Mouse (Mus musculus) forebrain, postnatal 0 days (tissue): ENCODE measurements around the gene Usp2. TPM values are rescaled to one million over a fixed set of nuclear protein-coding genes. Genes with fewer than 3 reads are reported as not detected.

Source experiments
- ATAC-seq: fragments of 200-750 bp; cut with Nextera tagmentation; 2 replicates; pipeline ENCODE4 v1.8.0; 2017; ENCODE audit warnings: mild to moderate bottlenecking, moderate library complexity
- DNase-seq: peaks from one replicate; pipeline ENCODE4 v3.0.0-alpha.2; 2015
- H3K27ac ChIP-seq: fragments of 300-500 bp; sonication (generic); 2 replicates; pipeline ENCODE4 v1.5.1; 2014; ENCODE audit warnings: low read depth, mild to moderate bottlenecking, antibody characterized with exemption, low read length, moderate library complexity, mixed read lengths
- H3K27me3 ChIP-seq: fragments of 300-500 bp; sonication (generic); 2 replicates; pipeline ENCODE4 v1.6.1; 2014; ENCODE audit warnings: mild to moderate bottlenecking, low read length, mixed read lengths; ENCODE audit not compliant: insufficient read depth
- H3K36me3 ChIP-seq: fragments of 300-500 bp; sonication (generic); 2 replicates; pipeline ENCODE4 v1.6.1; 2014; ENCODE audit warnings: mild to moderate bottlenecking, moderate library complexity; ENCODE audit not compliant: insufficient read depth
- H3K4me1 ChIP-seq: fragments of 300-500 bp; sonication (generic); 2 replicates; pipeline ENCODE4 v1.6.1; 2014; ENCODE audit warnings: antibody characterized with exemption; ENCODE audit not compliant: insufficient read depth
- H3K4me2 ChIP-seq: fragments of 300-500 bp; sonication (generic); 2 replicates; pipeline ENCODE4 v1.6.1; 2014; ENCODE audit warnings: low read depth, mild to moderate bottlenecking, moderate library complexity
- H3K4me3 ChIP-seq: fragments of 300-500 bp; sonication (generic); 2 replicates; pipeline ENCODE4 v1.5.1; 2014; ENCODE audit warnings: low read depth, low read length, mixed read lengths
- H3K9ac ChIP-seq: fragments of 300-500 bp; sonication (generic); 2 replicates; pipeline ENCODE4 v1.6.1; 2014; ENCODE audit warnings: mild to moderate bottlenecking
- H3K9me3 ChIP-seq: fragments of 300-500 bp; sonication (generic); 2 replicates; pipeline ENCODE4 v1.6.1; 2016; ENCODE audit warnings: low read length
- CTCF ChIP-seq: sonication (generic); IDR thresholded peaks from 2 replicates; pipeline ENCODE4 v1.5.1; 2016; ENCODE audit warnings: antibody characterized with exemption, control low read depth, low read depth
- WGBS: fragments of 180-500 bp; shearing (Covaris S2); extraction: QIAGEN DNeasy Blood & Tissue Kit; methylation state at CpG from one replicate; pipeline ENCODE4 v1.1.7; 2014; 5-methylcytosine and 5-hydroxymethylcytosine counted together
- polyA plus RNA-seq: library from polyadenylated mRNA; unstranded; fragments of >200 nt; fragmentation: Nextera tagmentation; extraction: Ambion mirVana; gene quantifications from 2 replicates; pipeline ENCODE4 v1.2.1, GENCODE M21; 2015
- total RNA-seq: library from RNA; depleted of rRNA; stranded (reverse); fragments of >200 nt; gene quantifications from 2 replicates; pipeline ENCODE4 v1.2.3, GENCODE M21; 2014

Usp2 gene
- total and polyA plus RNA-seq, 2 experiments from 2014 or later = 16.6 to 20.2 TPM

- ATAC-seq (peak; percentile 86), DNase-seq (peak; percentile 83)
- peak; percentile 21; the same call in 1 of the 2 replicates for TF ChIP-seq CTCF
- 2% methylated on average over 30 of the region's 30 CpGs for WGBS
- 0 out of 2 replicates have a peak within 1 kb of the TSS, but pooled peaks have one; percentile 2 for H3K27ac ChIP-seq
- no peaks in the 10 kb centered on the region for H3K4me1 ChIP-seq
- H3K4me3 ChIP-seq = peak within 1 kb of the TSS; percentile 53
- H3K27me3 ChIP-seq = 0 out of 2 replicates have a peak, but pooled peaks cover 3% of the 10 kb centered on the region
- peak within 1 kb of the TSS; percentile 82 for H3K4me2 ChIP-seq
- H3K36me3 ChIP-seq = no peaks in the 10 kb centered on the region
- H3K9me3 ChIP-seq = no peaks in the 10 kb centered on the region
- H3K9ac ChIP-seq = peak within 1 kb of the TSS; percentile 55
Measured at GRCm38 (mm10) chr9:44042836-44043707, 23.7 kb upstream of the Usp2 start, which contains the start of gene Thy1. Gene Thy1 (plus strand): TSS chr9:44043384.

GRCm38 (mm10) chr9:44043708-44044425 lies 23.0 kb upstream of the Usp2 start:
- 0 out of 2 replicates have a peak overlapping the region, but pooled peaks have one; percentile 2 for H3K27ac ChIP-seq
- peak overlapping the region; percentile 53 for H3K4me3 ChIP-seq
- peak overlapping the region; percentile 55 for H3K9ac ChIP-seq
- ATAC-seq (peak; percentile 7), DNase-seq (no peak)
- H3K4me1 ChIP-seq = no peaks in the 10 kb centered on the region
- H3K27me3 ChIP-seq = 0 out of 2 replicates have a peak, but pooled peaks cover 3% of the 10 kb centered on the region
- no peaks in the 10 kb centered on the region for H3K9me3 ChIP-seq
- no peaks in the 10 kb centered on the region for H3K36me3 ChIP-seq
- 2% methylated on average over 22 of the region's 23 CpGs for WGBS
- no peak for TF ChIP-seq CTCF
- H3K4me2 ChIP-seq = peak overlapping the region; percentile 82

- no peaks in the 10 kb centered on the region for H3K36me3 ChIP-seq
- TF ChIP-seq CTCF = 0 out of 2 replicates have a peak, but pooled peaks have one; percentile 6
- 0 out of 2 replicates have a peak, but pooled peaks cover 3% of the 10 kb centered on the region for H3K27me3 ChIP-seq
- 46% methylated on average over 14 of the region's 14 CpGs for WGBS
- no peak for ATAC-seq
- H3K4me1 ChIP-seq = no peaks in the 10 kb centered on the region
- peak overlapping the region; percentile 55 for H3K9ac ChIP-seq
- H3K27ac ChIP-seq = no peak overlapping the region
- H3K4me2 ChIP-seq = peak overlapping the region; percentile 82
- H3K4me3 ChIP-seq = peak overlapping the region; percentile 53
- no peaks in the 10 kb centered on the region for H3K9me3 ChIP-seq
- no peak for DNase-seq
Measured at GRCm38 (mm10) chr9:44044426-44045157, 22.2 kb upstream of the Usp2 start.

GRCm38 (mm10) chr9:44045158-44045883 lies 21.5 kb upstream of the Usp2 start:
- Histone ChIP-seq H3K27me3 (0 out of 2 replicates have a peak, but pooled peaks cover 3% of the 10 kb centered on the region), H3K4me2 (no peak overlapping the region), H3K9me3 (no peaks in the 10 kb centered on the region), H3K4me1 (no peaks in the 10 kb centered on the region), H3K9ac (no peak overlapping the region), H3K4me3 (no peak overlapping the region), H3K36me3 (no peaks in the 10 kb centered on the region), H3K27ac (no peak overlapping the region)
- TF ChIP-seq CTCF = no peak
- WGBS = 76% methylated on average over 3 of the region's 3 CpGs
- DNase-seq (no peak), ATAC-seq (no peak)

GRCm38 (mm10) chr9:44045884-44046272 lies 20.9 kb upstream of the Usp2 start:
- no peak for TF ChIP-seq CTCF
- no peak for DNase-seq
- 89% methylated on average over 5 of the region's 5 CpGs for WGBS
- no peaks in the 10 kb centered on the region for H3K36me3 ChIP-seq
- no peak overlapping the region for H3K4me2 ChIP-seq
- H3K4me1 ChIP-seq = no peaks in the 10 kb centered on the region
- H3K9me3 ChIP-seq = no peaks in the 10 kb centered on the region
- H3K27ac ChIP-seq = no peak overlapping the region
- H3K4me3 ChIP-seq = no peak overlapping the region
- H3K27me3 ChIP-seq = 0 out of 2 replicates have a peak, but pooled peaks cover 3% of the 10 kb centered on the region
- no peak overlapping the region for H3K9ac ChIP-seq
- ATAC-seq = no peak

- no peaks in the 10 kb centered on the region for H3K9me3 ChIP-seq
- TF ChIP-seq CTCF = no peak
- no peak overlapping the region for H3K4me3 ChIP-seq
- H3K27me3 ChIP-seq = 0 out of 2 replicates have a peak, but pooled peaks cover 3% of the 10 kb centered on the region
- no peaks in the 10 kb centered on the region for H3K36me3 ChIP-seq
- H3K9ac ChIP-seq = no peak overlapping the region
- WGBS = 90% methylated on average over 12 of the region's 12 CpGs
- no peaks in the 10 kb centered on the region for H3K4me1 ChIP-seq
- no peak overlapping the region for H3K4me2 ChIP-seq
- H3K27ac ChIP-seq = no peak overlapping the region
- DNase-seq = no peak
- no peak for ATAC-seq
Measured at GRCm38 (mm10) chr9:44046426-44046825, 20.4 kb upstream of the Usp2 start.
